Mouse (Mus musculus): ENCODE measurements at regions not wholly inside any gene's neighbourhood (a gene's known extent, or its start where the extent isn't known, plus 50 kb on each side); places are given as distances from the start of the nearest gene placed in this dataset.

- no peak for DNase-seq
Observed at GRCm38 (mm10) chr1:158163411-158163810, 192.7 kb downstream of the Brinp2 start.

GRCm38 (mm10) chr1:158170006-158170405 is 186.1 kb downstream of the Brinp2 start:
- no peak for DNase-seq

GRCm38 (mm10) chr1:158180095-158180494 is 176.0 kb downstream of the Brinp2 start:
- DNase-seq = no peak

- DNase-seq = no peak
Observed at GRCm38 (mm10) chr1:158181296-158181695, 174.8 kb downstream of the Brinp2 start.

- DNase-seq = no peak
Observed at GRCm38 (mm10) chr1:158187651-158188050, 168.5 kb downstream of the Brinp2 start.

GRCm38 (mm10) chr1:158192841-158193551 is 163.1 kb downstream of the Brinp2 start:
- no peak for DNase-seq

- no peak for DNase-seq
Observed at GRCm38 (mm10) chr1:158193968-158194565, 162.1 kb downstream of the Brinp2 start.
